Mouse (Mus musculus): Measurements from ENCODE around the gene Cmas. TPM values are rescaled to one million over a fixed set of nuclear protein-coding genes. Genes with fewer than 3 reads are reported as not detected.

The Cmas gene
- polyA plus RNA-seq (2015; fragmentation: Nextera tagmentation; extraction: Ambion mirVana) = 178 and 180 TPM in 2 replicates

GRCm38 (mm10) chr6:142756507-142757333 is at the start of gene Cmas:
Gene Cmas (plus strand): TSS chr6:142756686.
- peaks cover 30% of the 10 kb centered on the region for H3K27me3 ChIP-seq
- H3K27ac ChIP-seq = peak within 1 kb of the TSS; percentile 90
- H3K4me1 ChIP-seq (replicated peaks) = peaks cover 39% of the 10 kb centered on the region
- H3K4me3 ChIP-seq = peak within 1 kb of the TSS; percentile 85
- H3K4me2 ChIP-seq = peak within 1 kb of the TSS; percentile 60
- ATAC-seq (ENCODE audit: low FRiP score) = peak; percentile 94
- H3K9ac ChIP-seq = peak within 1 kb of the TSS; percentile 93
- no peaks in the 10 kb centered on the region for H3K9me3 ChIP-seq
- WGBS = 1% methylated on average over 67 of the region's 68 CpGs
- peaks cover 23% of the 10 kb centered on the region for H3K36me3 ChIP-seq

- Histone ChIP-seq H3K9me3 (no peaks in the 10 kb centered on the region), H3K27ac (no peak overlapping the region), H3K36me3 (no peaks in the 10 kb centered on the region), H3K4me3 (no peak overlapping the region), H3K4me2 (no peak overlapping the region), H3K9ac (no peak overlapping the region), H3K4me1 (replicated peaks) (peaks cover 10% of the 10 kb centered on the region), H3K27me3 (peaks cover 7% of the 10 kb centered on the region; the same call in 1 of the 2 replicates)
- WGBS = 72% methylated on average over 3 of the region's 3 CpGs
- no peak for ATAC-seq (ENCODE audit: low FRiP score)
These were observed 49.8 kb upstream of the Cmas start for GRCm38 (mm10) chr6:142706688-142707087.

GRCm38 (mm10) chr6:142708369-142708768 is 48.1 kb upstream of the Cmas start:
- 92% methylated on average over 6 of the region's 6 CpGs for WGBS
- no peak overlapping the region for H3K27ac ChIP-seq
- H3K9me3 ChIP-seq = no peaks in the 10 kb centered on the region
- no peak for ATAC-seq (ENCODE audit: low FRiP score)
- no peaks in the 10 kb centered on the region for H3K36me3 ChIP-seq
- H3K4me1 ChIP-seq (replicated peaks) = no peaks in the 10 kb centered on the region
- H3K27me3 ChIP-seq = peaks cover 3% of the 10 kb centered on the region; the same call in 1 of the 2 replicates
- no peak overlapping the region for H3K9ac ChIP-seq
- no peak overlapping the region for H3K4me2 ChIP-seq
- no peak overlapping the region for H3K4me3 ChIP-seq

- Histone ChIP-seq H3K4me1 (replicated peaks) (no peaks in the 10 kb centered on the region), H3K9ac (no peak overlapping the region), H3K4me3 (no peak overlapping the region), H3K4me2 (no peak overlapping the region), H3K36me3 (no peaks in the 10 kb centered on the region), H3K27ac (no peak overlapping the region), H3K27me3 (no peaks in the 10 kb centered on the region), H3K9me3 (no peaks in the 10 kb centered on the region)
- ATAC-seq (ENCODE audit: low FRiP score) = no peak
- 88% methylated on average over 6 of the region's 6 CpGs for WGBS
These were observed 45.8 kb upstream of the Cmas start for GRCm38 (mm10) chr6:142710690-142711089.

GRCm38 (mm10) chr6:142711106-142711505 is 45.4 kb upstream of the Cmas start:
- no peak overlapping the region for H3K4me2 ChIP-seq
- H3K9me3 ChIP-seq = no peaks in the 10 kb centered on the region
- H3K27ac ChIP-seq = no peak overlapping the region
- ATAC-seq (ENCODE audit: low FRiP score) = no peak
- no peak overlapping the region for H3K4me3 ChIP-seq
- H3K27me3 ChIP-seq = no peaks in the 10 kb centered on the region
- no peaks in the 10 kb centered on the region for H3K36me3 ChIP-seq
- 59% methylated on average over 4 of the region's 4 CpGs for WGBS
- H3K4me1 ChIP-seq (replicated peaks) = no peaks in the 10 kb centered on the region
- H3K9ac ChIP-seq = no peak overlapping the region

- H3K36me3 ChIP-seq = no peaks in the 10 kb centered on the region
- no peaks in the 10 kb centered on the region for H3K9me3 ChIP-seq
- no peak for ATAC-seq (ENCODE audit: low FRiP score)
- H3K27me3 ChIP-seq = no peaks in the 10 kb centered on the region
- WGBS = 86% methylated on average over 8 of the region's 8 CpGs
- no peaks in the 10 kb centered on the region for H3K4me1 ChIP-seq (replicated peaks)
- H3K4me3 ChIP-seq = no peak overlapping the region
- no peak overlapping the region for H3K27ac ChIP-seq
- no peak overlapping the region for H3K9ac ChIP-seq
- no peak overlapping the region for H3K4me2 ChIP-seq
These were observed 41.5 kb upstream of the Cmas start for GRCm38 (mm10) chr6:142715026-142715425.

- Histone ChIP-seq H3K27ac (no peak overlapping the region), H3K4me2 (no peak overlapping the region), H3K9ac (no peak overlapping the region), H3K9me3 (no peaks in the 10 kb centered on the region), H3K4me1 (replicated peaks) (no peaks in the 10 kb centered on the region), H3K27me3 (no peaks in the 10 kb centered on the region), H3K36me3 (no peaks in the 10 kb centered on the region), H3K4me3 (no peak overlapping the region)
- 68% methylated on average over 4 of the region's 4 CpGs for WGBS
- no peak for ATAC-seq (ENCODE audit: low FRiP score)
These were observed 39.3 kb upstream of the Cmas start for GRCm38 (mm10) chr6:142717186-142717585.

- H3K9me3 ChIP-seq = no peaks in the 10 kb centered on the region
- H3K9ac ChIP-seq = no peak overlapping the region
- ATAC-seq (ENCODE audit: low FRiP score) = no peak
- WGBS = 70% methylated on average over 7 of the region's 7 CpGs
- no peak overlapping the region for H3K27ac ChIP-seq
- H3K27me3 ChIP-seq = no peaks in the 10 kb centered on the region
- no peak overlapping the region for H3K4me3 ChIP-seq
- no peak overlapping the region for H3K4me2 ChIP-seq
- no peaks in the 10 kb centered on the region for H3K4me1 ChIP-seq (replicated peaks)
- no peaks in the 10 kb centered on the region for H3K36me3 ChIP-seq
These were observed 38.3 kb upstream of the Cmas start for GRCm38 (mm10) chr6:142718167-142718566.

GRCm38 (mm10) chr6:142720641-142721040 is 35.8 kb upstream of the Cmas start:
- no peaks in the 10 kb centered on the region for H3K4me1 ChIP-seq (replicated peaks)
- H3K27me3 ChIP-seq = no peaks in the 10 kb centered on the region
- H3K4me2 ChIP-seq = no peak overlapping the region
- H3K9ac ChIP-seq = no peak overlapping the region
- H3K36me3 ChIP-seq = no peaks in the 10 kb centered on the region
- H3K4me3 ChIP-seq = no peak overlapping the region
- H3K9me3 ChIP-seq = no peaks in the 10 kb centered on the region
- 77% methylated on average over 6 of the region's 6 CpGs for WGBS
- ATAC-seq (ENCODE audit: low FRiP score) = no peak
- no peak overlapping the region for H3K27ac ChIP-seq

- ATAC-seq (ENCODE audit: low FRiP score) = no peak
- no peak overlapping the region for H3K9ac ChIP-seq
- H3K9me3 ChIP-seq = no peaks in the 10 kb centered on the region
- no peak overlapping the region for H3K4me3 ChIP-seq
- H3K4me1 ChIP-seq (replicated peaks) = no peaks in the 10 kb centered on the region
- H3K4me2 ChIP-seq = no peak overlapping the region
- 91% methylated on average over 8 of the region's 8 CpGs for WGBS
- H3K27me3 ChIP-seq = no peaks in the 10 kb centered on the region
- H3K27ac ChIP-seq = no peak overlapping the region
- no peaks in the 10 kb centered on the region for H3K36me3 ChIP-seq
These were observed 34.8 kb upstream of the Cmas start for GRCm38 (mm10) chr6:142721731-142722130.

- H3K4me1 ChIP-seq (replicated peaks) = no peaks in the 10 kb centered on the region
- 91% methylated on average over 4 of the region's 4 CpGs for WGBS
- H3K27me3 ChIP-seq = no peaks in the 10 kb centered on the region
- no peak overlapping the region for H3K4me2 ChIP-seq
- ATAC-seq (ENCODE audit: low FRiP score) = no peak
- H3K9ac ChIP-seq = no peak overlapping the region
- no peak overlapping the region for H3K4me3 ChIP-seq
- H3K9me3 ChIP-seq = no peaks in the 10 kb centered on the region
- H3K36me3 ChIP-seq = no peaks in the 10 kb centered on the region
- no peak overlapping the region for H3K27ac ChIP-seq
These were observed 30.5 kb upstream of the Cmas start for GRCm38 (mm10) chr6:142726032-142726431.

- Histone ChIP-seq H3K9me3 (no peaks in the 10 kb centered on the region), H3K4me3 (no peak overlapping the region), H3K4me1 (replicated peaks) (no peaks in the 10 kb centered on the region), H3K27ac (no peak overlapping the region), H3K36me3 (no peaks in the 10 kb centered on the region), H3K4me2 (no peak overlapping the region), H3K27me3 (no peaks in the 10 kb centered on the region), H3K9ac (no peak overlapping the region)
- 77% methylated on average over 14 of the region's 14 CpGs for WGBS
- no peak for ATAC-seq (ENCODE audit: low FRiP score)
These were observed 23.8 kb upstream of the Cmas start for GRCm38 (mm10) chr6:142732567-142733290.

Data from hindbrain, embryonic 13.5 days (tissue).